In the genomic region with DNA sequence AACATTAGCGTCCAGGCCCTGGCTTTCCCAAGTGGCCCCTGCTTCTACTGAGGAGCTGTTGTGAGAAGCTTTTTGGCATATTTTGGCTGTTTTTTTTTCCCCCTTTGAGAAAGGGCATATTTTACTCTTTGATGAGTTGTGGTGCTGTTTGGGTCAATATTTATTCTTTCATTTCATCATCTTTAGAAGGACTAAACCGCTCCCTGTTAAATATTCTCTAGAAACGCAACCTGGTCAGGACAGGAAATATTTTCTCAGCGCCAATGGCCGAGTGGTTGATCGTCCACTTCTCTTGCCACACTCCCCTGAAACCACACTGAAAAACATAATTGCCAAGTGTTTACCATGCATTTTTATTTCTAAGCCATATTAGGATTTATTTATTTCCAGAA, we compare ENCODE assay signal across 8 mouse cellular contexts. TPM values are rescaled to one million over a fixed set of nuclear protein-coding genes. Genes with fewer than 3 reads are reported as not detected.
A peak's percentile ranks its signal among the peaks of the same experiment; 100 is the strongest.
DNase-seq lines count a peak whose midpoint lies in the region; ATAC-seq and TF ChIP-seq lines count a peak whose summit lies in the region.

A gene (minus strand): TSS at position 63 of the 392 bp plus-strand sequence.

- no peak for TF ChIP-seq POLR2A in ES-Bruce4 (IDR thresholded peaks at IDR 0.05; ENCODE audit: insufficient read depth, low read length)

- DNase-seq in heart, postnatal 25 days (ENCODE audit: low spot score), result no peak
- DNase-seq in liver, embryonic 11.5 days (ENCODE audit: low spot score), result no peak
- DNase-seq in right cerebral cortex, adult 2 months (ENCODE audit: low spot score in 2 of 2), result no peak
- no peak for DNase-seq in T-cell, adult 2 months (ENCODE audit: low spot score)
- no peak for DNase-seq in urinary bladder, postnatal 4 days (ENCODE audit: low spot score in 2 of 2)

- no peak for TF ChIP-seq CTCF in ES-Bruce4 (IDR thresholded peaks at IDR 0.05; ENCODE audit: low read depth, low read length)

- intact Hi-C loops in heart, postnatal 25 days (cut with DNase I), result no loop called here

- H3K36me3 ChIP-seq in heart, embryonic 12.5 days, result no peaks in the 10 kb centered on the region
- no peaks in the 10 kb centered on the region for H3K36me3 ChIP-seq in ES-Bruce4 (ENCODE audit: control insufficient read depth, insufficient read depth, low read length, poor library complexity, severe bottlenecking)
- H3K36me3 ChIP-seq in forebrain, embryonic 13.5 days (ENCODE audit: poor library complexity, severe bottlenecking), result no peaks in the 10 kb centered on the region
- H3K36me3 ChIP-seq in liver, embryonic 11.5 days (ENCODE audit: control insufficient read depth, insufficient read depth, low read length), result no peaks in the 10 kb centered on the region

- peaks cover 51% of the 10 kb centered on the region for H3K27me3 ChIP-seq in heart, embryonic 12.5 days (replicated peaks)
- no peaks in the 10 kb centered on the region; the same call in 1 of the 2 replicates for H3K27me3 ChIP-seq in ES-Bruce4 (ENCODE audit: control insufficient read depth, insufficient read depth, low read length, poor library complexity, severe bottlenecking)
- H3K27me3 ChIP-seq in forebrain, embryonic 13.5 days, result peaks cover 33% of the 10 kb centered on the region
- peaks cover 24% of the 10 kb centered on the region for H3K27me3 ChIP-seq in liver, embryonic 11.5 days (replicated peaks; ENCODE audit: control insufficient read depth, insufficient read depth, low read length)

- H3K4me2 ChIP-seq in heart, embryonic 12.5 days, result peak within 1 kb of the TSS; percentile 96
- peak within 1 kb of the TSS; percentile 85 for H3K4me2 ChIP-seq in forebrain, embryonic 13.5 days
- H3K4me2 ChIP-seq in liver, embryonic 11.5 days, result peak within 1 kb of the TSS; percentile 64

- WGBS in heart, embryonic 12.5 days, result 64% methylated on average over 6 of the region's 6 CpGs
- 76% methylated on average over 6 of the region's 6 CpGs for WGBS in forebrain, embryonic 13.5 days
- WGBS in liver, embryonic 11.5 days, result 48% methylated on average over 6 of the region's 6 CpGs

- H3K9me3 ChIP-seq in heart, embryonic 12.5 days (replicated peaks), result no peaks in the 10 kb centered on the region
- no peaks in the 10 kb centered on the region for H3K9me3 ChIP-seq in ES-Bruce4 (replicated peaks; ENCODE audit: control insufficient read depth, insufficient read depth, low read length, poor library complexity, severe bottlenecking)
- H3K9me3 ChIP-seq in forebrain, embryonic 13.5 days (replicated peaks), result no peaks in the 10 kb centered on the region
- H3K9me3 ChIP-seq in liver, embryonic 11.5 days (ENCODE audit: control insufficient read depth, low read length), result no peaks in the 10 kb centered on the region

- H3K27ac ChIP-seq in heart, embryonic 12.5 days (ENCODE audit: poor library complexity, severe bottlenecking), result no peak within 1 kb of the TSS
- H3K27ac ChIP-seq in ES-Bruce4 (ENCODE audit: insufficient read depth, low read length), result no peak within 1 kb of the TSS
- no peak within 1 kb of the TSS for H3K27ac ChIP-seq in forebrain, embryonic 13.5 days
- H3K27ac ChIP-seq in liver, embryonic 11.5 days (ENCODE audit: low read depth, low read length), result peak within 1 kb of the TSS; percentile 69

- H3K9ac ChIP-seq in heart, embryonic 12.5 days, result peak within 1 kb of the TSS; percentile 64
- peak within 1 kb of the TSS; percentile 65 for H3K9ac ChIP-seq in ES-Bruce4 (ENCODE audit: low read depth, poor library complexity, severe bottlenecking)
- peak within 1 kb of the TSS; percentile 54 for H3K9ac ChIP-seq in forebrain, embryonic 13.5 days
- H3K9ac ChIP-seq in liver, embryonic 11.5 days (ENCODE audit: low read depth, low read length), result peak within 1 kb of the TSS; percentile 67

- ATAC-seq in heart, embryonic 12.5 days (ENCODE audit: insufficient number of reproducible peaks, low FRiP score), result no peak
- no peak for ATAC-seq in forebrain, embryonic 13.5 days
- no peak for ATAC-seq in liver, embryonic 11.5 days (replicated peaks; ENCODE audit: low FRiP score)

- H3K4me1 ChIP-seq in heart, embryonic 12.5 days (replicated peaks), result no peaks in the 10 kb centered on the region
- no peaks in the 10 kb centered on the region for H3K4me1 ChIP-seq in ES-Bruce4 (ENCODE audit: control insufficient read depth, insufficient read depth, low read length)
- H3K4me1 ChIP-seq in forebrain, embryonic 13.5 days, result peaks cover 8% of the 10 kb centered on the region
- no peaks in the 10 kb centered on the region for H3K4me1 ChIP-seq in liver, embryonic 11.5 days (replicated peaks; ENCODE audit: control insufficient read depth, insufficient read depth, low read length)

- peak within 1 kb of the TSS; percentile 61 for H3K4me3 ChIP-seq in heart, embryonic 12.5 days
- H3K4me3 ChIP-seq in ES-Bruce4 (ENCODE audit: low read depth, low read length), result peak within 1 kb of the TSS; percentile 85
- H3K4me3 ChIP-seq in forebrain, embryonic 13.5 days, result peak within 1 kb of the TSS; percentile 53
- H3K4me3 ChIP-seq in liver, embryonic 11.5 days (ENCODE audit: low read depth, low read length), result peak within 1 kb of the TSS; percentile 53

- TF ChIP-seq EP300 in ES-Bruce4 (IDR thresholded peaks at IDR 0.05; ENCODE audit: insufficient read depth, low read depth, low read length), result no peak

RNA-seq across cellular contexts. Expression of the gene that starts here (rescaled TPM):
- 5.9 and 24.1 TPM in 2 replicates for polyA plus RNA-seq in heart, embryonic 12.5 days (2016; fragmentation: Nextera tagmentation; extraction: Ambion mirVana)
- 1 to 10 TPM; 2.1 to 2.6 TPM for total RNA-seq in heart, postnatal 25 days (2021)
- polyA plus RNA-seq in ES-Bruce4 (2011; ENCODE audit: insufficient read depth, insufficient read length, low read depth, missing spikeins), result 1.2 and 2.0 TPM in 2 replicates
- polyA plus RNA-seq in forebrain, embryonic 13.5 days (2015; fragmentation: Nextera tagmentation; extraction: Ambion mirVana), result 0.65 and 6.0 TPM in 2 replicates
- polyA plus RNA-seq in liver, embryonic 11.5 days (2014; fragmentation: Nextera tagmentation; extraction: Ambion mirVana), result 1,416 and 1,448 TPM in 2 replicates

Comparison
In these comparisons a context has a peak if more than half of its experiments do, and no peak if none do; other contexts are left out.
1. RNA of the gene that starts here (polyA plus RNA-seq): 1,416 to 1,448 TPM in liver, embryonic 11.5 days; 5.9 to 24.1 TPM in heart, embryonic 12.5 days, 1.2 to 2.0 TPM in ES-Bruce4 and 0.65 to 6.0 TPM in forebrain, embryonic 13.5 days; every median in the first group is over 10 times any median in the second.
2. Peak in every context shown above with its lines, with median percentiles within 50 percentile points of each other: H3K4me2 ChIP-seq, H3K4me3 ChIP-seq and H3K9ac ChIP-seq.